Comparison of ENCODE assay signal across 15 mouse cellular contexts in genomic region chr3:109298857-109299256, GRCm38 (mm10). TPM values are rescaled to one million over a fixed set of nuclear protein-coding genes. Genes with fewer than 3 reads are reported as not detected.
DNase-seq lines count a peak whose midpoint lies in the region; ATAC-seq and TF ChIP-seq lines count a peak whose summit lies in the region.
"Had no signal": no experiment of that assay in that cellular context is flagged by ENCODE, and none has a peak within 500 bp of the region (broad histone marks: within the 10 kb centered on the region; RNA-seq: fewer than 3 reads in every experiment).

No protein-coding gene starts in this region.

- TF ChIP-seq CTCF in hindbrain, postnatal 0 days (IDR thresholded peaks at IDR 0.05; ENCODE audit: low read depth) = no peak

- intact Hi-C loops in heart, postnatal 14 days (cut with DNase I) = no loop called here

- H3K27me3 ChIP-seq in heart, embryonic 13.5 days (replicated peaks) = no peaks in the 10 kb centered on the region
- H3K27me3 ChIP-seq in hindbrain, postnatal 0 days (ENCODE audit: insufficient read depth, low read length) = no peaks in the 10 kb centered on the region
- H3K27me3 ChIP-seq: CH12.LX; liver, embryonic 12.5 days; megakaryocyte, embryonic 14.5 days had no signal

- no peak for ATAC-seq in heart, embryonic 13.5 days (ENCODE audit: extremely low read depth, insufficient number of reproducible peaks, low FRiP score, low TSS enrichment)
- peak; percentile 93 for ATAC-seq in hindbrain, postnatal 0 days
- ATAC-seq: liver, embryonic 12.5 days had no signal

- H3K9ac ChIP-seq in heart, embryonic 13.5 days = no peak overlapping the region
- no peak overlapping the region for H3K9ac ChIP-seq in hindbrain, postnatal 0 days (replicated peaks; ENCODE audit: low read length)
- H3K9ac ChIP-seq: liver, embryonic 12.5 days had no signal

- DNase-seq in heart, postnatal 14 days = no peak
- DNase-seq in Muller cell, postnatal 12 days (ENCODE audit: inconsistent ontology term) = peak; percentile 73
- peak; percentile 31 for DNase-seq in adipocyte (ENCODE audit: low spot score)
- peak; percentile 81 for DNase-seq in hindbrain, postnatal 0 days (ENCODE audit: low spot score)
- no peak for DNase-seq in layer of hippocampus, postnatal 14 days (ENCODE audit: low spot score in 2 of 2)
- DNase-seq in thymus, postnatal 4 days = no peak
- DNase-seq: gastrocnemius, postnatal 14 days; thymus, postnatal 36 days had no signal

- H3K36me3 ChIP-seq in heart, embryonic 13.5 days = no peaks in the 10 kb centered on the region
- H3K36me3 ChIP-seq in hindbrain, postnatal 0 days (ENCODE audit: insufficient read depth, low read length) = no peaks in the 10 kb centered on the region
- H3K36me3 ChIP-seq: liver, embryonic 12.5 days had no signal

- no peak overlapping the region for H3K4me3 ChIP-seq in heart, embryonic 13.5 days
- H3K4me3 ChIP-seq in hindbrain, postnatal 0 days (ENCODE audit: low read length) = no peak overlapping the region
- H3K4me3 ChIP-seq: erythroblast, embryonic 14.5 days; liver, embryonic 12.5 days had no signal

- H3K9me3 ChIP-seq in heart, embryonic 13.5 days = no peaks in the 10 kb centered on the region
- H3K9me3 ChIP-seq in hindbrain, postnatal 0 days (ENCODE audit: low read length) = no peaks in the 10 kb centered on the region
- H3K9me3 ChIP-seq: liver, embryonic 12.5 days; megakaryocyte, embryonic 14.5 days had no signal

- H3K4me1 ChIP-seq in heart, embryonic 13.5 days = peaks cover 16% of the 10 kb centered on the region
- H3K4me1 ChIP-seq in hindbrain, postnatal 0 days (ENCODE audit: insufficient read depth, low read length) = 0 out of 2 replicates have a peak, but pooled peaks cover 7% of the 10 kb centered on the region

- no peak overlapping the region for H3K4me2 ChIP-seq in heart, embryonic 13.5 days
- H3K4me2 ChIP-seq in hindbrain, postnatal 0 days (ENCODE audit: low read depth, low read length) = peak overlapping the region; percentile 29
- H3K4me2 ChIP-seq: heart, embryonic 11.5 days; liver, embryonic 12.5 days had no signal

- 48% methylated on average over 6 of the region's 6 CpGs for WGBS in heart, embryonic 13.5 days
- WGBS in hindbrain, postnatal 0 days = 29% methylated on average over 6 of the region's 6 CpGs

- H3K27ac ChIP-seq in heart, embryonic 13.5 days (replicated peaks) = peak overlapping the region; percentile 34
- H3K27ac ChIP-seq in hindbrain, postnatal 0 days = no peak overlapping the region
- H3K27ac ChIP-seq: kidney, postnatal 0 days; liver, embryonic 12.5 days had no signal

RNA-seq across cellular contexts. Expression of gene Vav3, which starts 41.6 kb away (rescaled TPM):
- 7.4 and 7.5 TPM in 2 replicates for polyA plus RNA-seq in heart, embryonic 13.5 days (2015; fragmentation: Nextera tagmentation; extraction: Ambion mirVana)
- 1 to 10 TPM; 9.2 to 9.4 TPM for total RNA-seq in heart, postnatal 14 days (2021)
- total RNA-seq in hindbrain, postnatal 0 days (2014; rRNA removed) = 7.3 and 10.1 TPM in 2 replicates
- 6.7 and 8.2 TPM in 2 replicates for polyA plus RNA-seq in hindbrain, postnatal 0 days (2015; fragmentation: Nextera tagmentation; extraction: Ambion mirVana)
- 1 to 10 TPM; 8.8 to 9.0 TPM for total RNA-seq in layer of hippocampus, postnatal 14 days (2021)
- polyA plus RNA-seq: erythroblast, embryonic 14.5 days had no signal

Comparison
In these comparisons a context has a peak if more than half of its experiments do, and no peak if none do; other contexts are left out.
1. DNase-seq: peak in Muller cell, postnatal 12 days (single experiment), adipocyte (single experiment) and hindbrain, postnatal 0 days (single experiment); none in heart, postnatal 14 days (0 of 2), layer of hippocampus, postnatal 14 days (0 of 2) and thymus, postnatal 4 days (single experiment).